Mouse (Mus musculus) forebrain, embryonic 11.5 days (tissue): ENCODE measurements around the gene Optc. TPM values are rescaled to one million over a fixed set of nuclear protein-coding genes. Genes with fewer than 3 reads are reported as not detected.

Source experiments
- ATAC-seq: fragments of 200-750 bp; cut with Nextera tagmentation; replicated peaks from 2 replicates; pipeline ENCODE4 v1.8.0; 2017; ENCODE audit warnings: moderate TSS enrichment; ENCODE audit not compliant: low FRiP score
- DNase-seq: peaks from one replicate; pipeline ENCODE4 v3.0.0-alpha.2; 2017; ENCODE audit warnings: low spot score
- H3K27ac ChIP-seq: fragments of 300-500 bp; sonication (generic); 2 replicates; pipeline ENCODE4 v1.5.1; 2014; ENCODE audit warnings: low read depth, low read length
- H3K27me3 ChIP-seq: fragments of 300-500 bp; sonication (generic); 2 replicates; pipeline ENCODE4 v1.6.1; 2014; ENCODE audit warnings: mild to moderate bottlenecking, low read length, mixed read lengths; ENCODE audit not compliant: control insufficient read depth, insufficient read depth
- H3K36me3 ChIP-seq: fragments of 300-500 bp; sonication (generic); 2 replicates; pipeline ENCODE4 v1.6.1; 2014; ENCODE audit warnings: mild to moderate bottlenecking, low read length, moderate library complexity, mixed read lengths; ENCODE audit not compliant: control insufficient read depth, insufficient read depth
- H3K4me1 ChIP-seq: fragments of 300-500 bp; sonication (generic); replicated peaks from 2 replicates; pipeline ENCODE4 v1.6.1; 2014; ENCODE audit warnings: low read length, mixed read lengths; ENCODE audit not compliant: control insufficient read depth, insufficient read depth
- H3K4me2 ChIP-seq: fragments of 300-500 bp; sonication (generic); 2 replicates; pipeline ENCODE4 v1.6.1; 2014; ENCODE audit warnings: low read depth, mild to moderate bottlenecking, low read length, moderate library complexity, mixed read lengths; ENCODE audit not compliant: severe bottlenecking
- H3K4me3 ChIP-seq: fragments of 300-500 bp; sonication (generic); 2 replicates; pipeline ENCODE4 v1.5.1; 2014; ENCODE audit warnings: low read depth, low read length
- H3K9ac ChIP-seq: fragments of 300-500 bp; sonication (generic); 2 replicates; pipeline ENCODE4 v1.6.1; 2014; ENCODE audit warnings: low read length
- H3K9me3 ChIP-seq: fragments of 300-500 bp; sonication (generic); 2 replicates; pipeline ENCODE4 v1.6.1; 2016; ENCODE audit warnings: low read length, mixed read lengths; ENCODE audit not compliant: control insufficient read depth
- WGBS: fragments of 180-500 bp; shearing (Covaris S2); extraction: QIAGEN DNeasy Blood & Tissue Kit; methylation state at CpG from one replicate; pipeline ENCODE4 v1.1.7; 2014; 5-methylcytosine and 5-hydroxymethylcytosine counted together
- polyA plus RNA-seq: library from polyadenylated mRNA; unstranded; fragments of >200 nt; fragmentation: Nextera tagmentation; extraction: Ambion mirVana; gene quantifications from 2 replicates; pipeline ENCODE4 v1.2.1, GENCODE M21; 2014

Gene Optc
- polyA plus RNA-seq, 1 experiment from 2014 or later, result 2.6 TPM

DNA sequence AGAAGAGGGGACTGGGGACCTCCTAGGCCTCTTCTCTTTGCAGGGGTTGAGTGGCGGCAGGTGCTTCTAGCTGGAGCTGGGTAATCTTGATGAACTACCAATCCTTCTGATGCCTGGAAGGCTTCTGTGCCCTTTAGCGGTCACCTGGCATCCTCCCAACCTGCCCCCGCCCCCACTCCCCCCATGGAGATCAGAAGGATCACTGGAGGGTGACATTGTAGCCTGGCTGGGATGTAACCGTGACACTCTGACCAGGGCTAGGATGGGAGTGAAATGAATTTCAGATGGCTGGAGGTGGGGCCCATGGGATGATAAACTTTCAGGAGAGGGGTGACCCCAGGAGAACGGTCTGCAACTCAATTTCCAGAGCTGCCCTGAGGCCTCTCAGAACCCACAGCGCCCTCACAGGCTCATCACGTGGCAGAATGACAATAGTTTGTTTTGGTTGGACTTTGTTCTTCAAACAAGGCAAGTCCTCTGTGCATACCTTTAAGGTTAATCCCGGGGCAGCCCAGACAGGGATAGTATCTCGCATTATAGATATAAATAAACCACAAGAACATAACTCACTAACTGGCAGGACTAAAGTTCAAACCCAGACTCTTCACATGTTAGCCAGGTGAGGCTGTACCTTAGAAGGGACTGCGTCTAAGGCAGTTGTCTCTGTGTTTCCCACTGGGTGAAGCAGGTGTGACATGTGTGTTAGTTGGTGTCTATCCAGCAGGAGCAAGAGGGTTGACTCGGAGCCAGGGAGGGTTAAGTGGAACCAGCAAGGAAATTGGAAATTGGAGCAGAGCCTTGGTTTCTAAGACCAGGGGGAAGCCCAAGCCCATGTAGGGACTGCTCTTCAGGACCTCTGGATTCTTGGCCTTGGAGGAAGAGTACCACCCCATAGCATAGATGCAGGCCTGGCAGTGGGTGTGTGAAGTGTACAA, 25.2 kb downstream of the Optc start:
- DNase-seq, result no peak
- no peak overlapping the region for H3K27ac ChIP-seq
- 57% methylated on average over 11 of the region's 11 CpGs for WGBS

GRCm38 (mm10) chr1:133881813-133882212, 26.0 kb downstream of the Optc start:
- H3K9me3 ChIP-seq, result no peaks in the 10 kb centered on the region
- H3K4me1 ChIP-seq, result peaks cover 11% of the 10 kb centered on the region; the same call in 1 of the 2 replicates
- DNase-seq (no peak), ATAC-seq (no peak)
- H3K9ac ChIP-seq, result no peak overlapping the region
- no peak overlapping the region for H3K4me2 ChIP-seq
- no peaks in the 10 kb centered on the region for H3K36me3 ChIP-seq
- no peaks in the 10 kb centered on the region for H3K27me3 ChIP-seq
- H3K4me3 ChIP-seq, result no peak overlapping the region
- no peak overlapping the region for H3K27ac ChIP-seq
- WGBS, result 56% methylated on average over 6 of the region's 6 CpGs

More for the DNA sequence above, 25.2 kb downstream of the Optc start:
- Histone ChIP-seq H3K4me2 (no peak overlapping the region), H3K4me3 (no peak overlapping the region), H3K27me3 (no peaks in the 10 kb centered on the region), H3K9ac (no peak overlapping the region), H3K36me3 (no peaks in the 10 kb centered on the region), H3K9me3 (no peaks in the 10 kb centered on the region), H3K4me1 (peaks cover 18% of the 10 kb centered on the region)
- no peak for ATAC-seq

- Histone ChIP-seq H3K9me3 (no peaks in the 10 kb centered on the region), H3K27ac (no peak overlapping the region), H3K4me1 (peaks cover 5% of the 10 kb centered on the region; the same call in 1 of the 2 replicates), H3K36me3 (no peaks in the 10 kb centered on the region), H3K4me3 (no peak overlapping the region), H3K4me2 (no peak overlapping the region), H3K27me3 (no peaks in the 10 kb centered on the region), H3K9ac (no peak overlapping the region)
- ATAC-seq (no peak), DNase-seq (no peak)
- 75% methylated on average over 12 of the region's 12 CpGs for WGBS
Observed at GRCm38 (mm10) chr1:133878825-133879423, 28.9 kb downstream of the Optc start.

DNA sequence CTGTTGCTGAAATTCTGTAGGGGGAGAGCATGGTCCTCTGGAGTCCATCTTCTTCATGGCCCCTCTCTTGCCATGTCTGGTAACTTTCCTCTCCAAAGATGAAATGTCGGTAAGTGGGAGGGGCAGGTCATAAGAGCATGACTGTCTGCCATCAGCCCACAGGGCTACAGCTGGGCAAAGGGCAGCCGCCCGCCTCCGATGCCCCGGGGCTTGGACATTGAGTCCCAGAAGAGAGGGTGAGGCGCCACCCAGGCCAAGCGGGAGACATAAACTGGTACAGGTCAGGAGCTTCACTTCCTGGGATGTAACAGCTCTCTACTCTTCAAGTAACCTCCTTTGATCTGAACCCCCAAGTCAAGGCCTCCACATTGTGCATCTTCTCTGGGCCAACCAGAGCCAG, 30.9 kb downstream of the Optc start:
- H3K4me3 ChIP-seq, result no peak overlapping the region
- H3K9ac ChIP-seq, result no peak overlapping the region
- H3K4me1 ChIP-seq, result peaks cover 3% of the 10 kb centered on the region; the same call in 1 of the 2 replicates
- 84% methylated on average over 7 of the region's 7 CpGs for WGBS
- no peak overlapping the region for H3K27ac ChIP-seq
- H3K4me2 ChIP-seq, result no peak overlapping the region
- no peaks in the 10 kb centered on the region for H3K36me3 ChIP-seq
- no peak for DNase-seq
- ATAC-seq, result no peak
- no peaks in the 10 kb centered on the region for H3K9me3 ChIP-seq
- H3K27me3 ChIP-seq, result no peaks in the 10 kb centered on the region

GRCm38 (mm10) chr1:133873086-133873813, 34.5 kb downstream of the Optc start:
- no peak for DNase-seq
- no peaks in the 10 kb centered on the region for H3K36me3 ChIP-seq
- no peak overlapping the region for H3K9ac ChIP-seq
- H3K4me3 ChIP-seq, result no peak overlapping the region
- H3K9me3 ChIP-seq, result no peaks in the 10 kb centered on the region
- 83% methylated on average over 6 of the region's 6 CpGs for WGBS
- ATAC-seq, result no peak
- no peaks in the 10 kb centered on the region for H3K27me3 ChIP-seq
- H3K27ac ChIP-seq, result no peak overlapping the region
- no peak overlapping the region for H3K4me2 ChIP-seq
- H3K4me1 ChIP-seq, result no peaks in the 10 kb centered on the region

GRCm38 (mm10) chr1:133871241-133871640, 36.6 kb downstream of the Optc start:
- no peaks in the 10 kb centered on the region for H3K36me3 ChIP-seq
- WGBS, result 94% methylated on average over 10 of the region's 10 CpGs
- no peaks in the 10 kb centered on the region for H3K4me1 ChIP-seq
- no peak overlapping the region for H3K9ac ChIP-seq
- H3K9me3 ChIP-seq, result no peaks in the 10 kb centered on the region
- H3K4me3 ChIP-seq, result no peak overlapping the region
- H3K4me2 ChIP-seq, result no peak overlapping the region
- DNase-seq (no peak), ATAC-seq (no peak)
- no peak overlapping the region for H3K27ac ChIP-seq
- H3K27me3 ChIP-seq, result no peaks in the 10 kb centered on the region

DNA sequence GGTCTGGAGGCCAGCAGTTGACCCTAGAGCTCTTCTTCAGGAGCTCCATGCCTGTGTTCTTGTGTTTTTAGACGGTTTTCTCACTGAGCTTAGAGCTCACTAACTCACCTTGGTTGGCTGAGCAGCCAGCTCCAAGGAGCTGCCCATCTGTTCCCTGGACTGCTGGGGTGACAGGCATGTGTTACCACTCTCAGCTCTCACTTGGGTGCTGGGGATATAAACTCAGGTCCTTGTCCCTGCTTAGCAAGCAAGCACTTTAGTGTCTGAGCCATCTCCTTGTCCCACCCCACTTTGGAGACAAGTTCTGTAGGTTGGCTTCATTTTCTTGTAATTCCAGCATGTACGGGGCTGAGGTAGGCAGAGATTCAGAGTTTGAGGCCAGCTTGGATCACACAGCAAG, 38.6 kb downstream of the Optc start:
- ATAC-seq (no peak), DNase-seq (no peak)
- H3K27me3 ChIP-seq, result no peaks in the 10 kb centered on the region
- H3K27ac ChIP-seq, result no peak overlapping the region
- H3K4me2 ChIP-seq, result no peak overlapping the region
- no peaks in the 10 kb centered on the region for H3K9me3 ChIP-seq
- H3K9ac ChIP-seq, result no peak overlapping the region
- no peaks in the 10 kb centered on the region for H3K4me1 ChIP-seq
- WGBS, result 66% methylated on average over 2 of the region's 2 CpGs
- H3K36me3 ChIP-seq, result no peaks in the 10 kb centered on the region
- H3K4me3 ChIP-seq, result no peak overlapping the region

- H3K9me3 ChIP-seq, result no peaks in the 10 kb centered on the region
- ATAC-seq (no peak), DNase-seq (no peak)
- no peak overlapping the region for H3K9ac ChIP-seq
- no peaks in the 10 kb centered on the region for H3K36me3 ChIP-seq
- no peak overlapping the region for H3K27ac ChIP-seq
- no peaks in the 10 kb centered on the region for H3K27me3 ChIP-seq
- H3K4me3 ChIP-seq, result no peak overlapping the region
- WGBS, result 26% methylated on average over 10 of the region's 10 CpGs
- H3K4me1 ChIP-seq, result 0 out of 2 replicates have a peak, but pooled peaks cover 1% of the 10 kb centered on the region
- H3K4me2 ChIP-seq, result no peak overlapping the region
Observed at GRCm38 (mm10) chr1:133863257-133863997, 44.4 kb downstream of the Optc start.
